8 mouse cellular contexts compared by ENCODE assay signal in the genomic region with DNA sequence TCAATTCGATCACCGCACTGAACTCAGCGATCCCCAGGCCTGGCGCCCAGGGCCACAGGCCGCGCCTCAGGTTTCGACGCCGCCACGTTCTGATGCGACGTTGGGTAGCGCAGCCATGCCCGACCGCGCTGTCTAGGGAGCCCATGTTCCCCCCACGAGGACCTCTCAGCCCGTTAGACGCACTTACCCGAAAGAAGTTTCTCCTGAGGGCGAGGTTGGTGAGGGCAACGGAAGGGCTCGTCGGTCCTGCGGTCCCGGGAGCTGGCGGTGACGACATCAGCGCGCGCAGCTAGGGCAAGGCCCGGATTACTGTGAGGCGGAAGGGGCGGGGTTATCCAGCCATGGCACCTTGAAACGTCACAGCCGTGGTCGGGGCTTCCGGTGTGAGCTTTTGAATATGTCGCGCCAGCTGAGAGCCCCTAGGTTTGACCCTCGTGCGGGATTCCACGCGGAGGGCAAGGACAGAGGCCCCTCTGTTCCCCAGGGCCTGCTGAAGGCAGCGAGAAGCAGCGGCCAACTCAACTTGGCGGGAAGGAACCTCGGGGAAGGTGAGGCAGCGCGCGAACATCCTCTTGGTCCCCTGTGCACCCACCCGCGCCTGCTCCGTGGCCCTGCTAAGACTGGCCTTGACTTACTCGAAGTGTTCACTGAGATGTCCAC. TPM values are rescaled to one million over a fixed set of nuclear protein-coding genes. Genes with fewer than 3 reads are reported as not detected.
DNase-seq lines count a peak whose midpoint lies in the region; ATAC-seq and TF ChIP-seq lines count a peak whose summit lies in the region.

TSS of gene Srsf11 (minus strand) at position 311 of the 660 bp plus-strand sequence.
TSS of gene Lrrc40 (plus strand) at position 334 of the 660 bp plus-strand sequence.

- peak within 1 kb of the TSS; percentile 68 for H3K4me2 ChIP-seq in hindbrain, postnatal 0 days (ENCODE audit: low read depth, low read length)

- peak within 1 kb of the TSS; percentile 76 for H3K4me3 ChIP-seq in hindbrain, postnatal 0 days (ENCODE audit: low read length)
- peak within 1 kb of the TSS; percentile 96 for H3K4me3 ChIP-seq in left cerebral cortex, adult 2 months

- peak within 1 kb of the TSS; percentile 88 for H3K9ac ChIP-seq in hindbrain, postnatal 0 days (replicated peaks; ENCODE audit: low read length)

- no peaks in the 10 kb centered on the region for H3K9me3 ChIP-seq in hindbrain, postnatal 0 days (ENCODE audit: low read length)

- peaks cover 17% of the 10 kb centered on the region for H3K4me1 ChIP-seq in hindbrain, postnatal 0 days (ENCODE audit: insufficient read depth, low read length)

- under 1% methylated on average over 55 of the region's 55 CpGs for WGBS in hindbrain, postnatal 0 days

- no peak for TF ChIP-seq CTCF in hindbrain, postnatal 0 days (IDR thresholded peaks at IDR 0.05; ENCODE audit: low read depth)
- TF ChIP-seq CTCF in left cerebral cortex, adult 2 months (IDR thresholded peaks at IDR 0.05), result no peak

- peak within 1 kb of the TSS; percentile 85 for H3K27ac ChIP-seq in hindbrain, postnatal 0 days
- peak within 1 kb of the TSS; percentile 90 for H3K27ac ChIP-seq in left cerebral cortex, adult 2 months

- ATAC-seq in hindbrain, postnatal 0 days, result peak; percentile 98
- peak; percentile 82 for ATAC-seq in megakaryocyte, adult 5-6 weeks (ENCODE audit: poor library complexity, severe bottlenecking)

- DNase-seq in WW6 (ENCODE audit: low read depth, low spot score), result peak; percentile 85
- peak; percentile 89 to 93 for DNase-seq in cerebellum, postnatal 4 days (ENCODE audit: low spot score in 2 of 2)
- DNase-seq in gastrocnemius, adult 18-20 months (ENCODE audit: low spot score), result peak; percentile 94
- DNase-seq in hindbrain, postnatal 0 days (ENCODE audit: low spot score), result peak; percentile 98
- DNase-seq in left cerebral cortex, adult 2 months (ENCODE audit: extremely low spot score in 1 of 2, low spot score in 2 of 2), result peak; percentile 94 to 97
- peak; percentile 95 to 98 for DNase-seq in right cerebral cortex, adult 2 months (ENCODE audit: low spot score in 2 of 2)
- peak; percentile 95 for DNase-seq in urinary bladder, postnatal 14 days (ENCODE audit: low spot score)

- H3K36me3 ChIP-seq in hindbrain, postnatal 0 days (ENCODE audit: insufficient read depth, low read length), result no peaks in the 10 kb centered on the region

- no peaks in the 10 kb centered on the region for H3K27me3 ChIP-seq in hindbrain, postnatal 0 days (ENCODE audit: insufficient read depth, low read length)

- intact Hi-C loops in left cerebral cortex, adult 2 months (cut with DNase I), result loop anchor here (2.0 kb wide), 1 partner anchor 90 kb away; the partner anchor contains the start of gene Ankrd13c

RNA-seq across cellular contexts. Expression of gene Srsf11, which starts in this region (rescaled TPM):
- 10 to 100 TPM; 34.1 to 41.4 TPM for total RNA-seq in gastrocnemius, adult 18-20 months (2021)
- total RNA-seq in hindbrain, postnatal 0 days (2014; rRNA removed), result 159 and 182 TPM in 2 replicates
- polyA plus RNA-seq in hindbrain, postnatal 0 days (2015; fragmentation: Nextera tagmentation; extraction: Ambion mirVana), result 180 and 182 TPM in 2 replicates
- 100 to 1,000 TPM; 181 to 183 TPM for total RNA-seq in left cerebral cortex, adult 2 months (2021)
- 162 and 164 TPM in 2 replicates for total RNA-seq in megakaryocyte, adult 5-6 weeks (2015)
- total RNA-seq in megakaryocyte, adult 5-6 weeks (2017), result 196 TPM in 2 replicates

RNA-seq across cellular contexts. Expression of gene Lrrc40, which starts in this region (rescaled TPM):
- 1 to 10 TPM; 7.9 to 9.0 TPM for total RNA-seq in gastrocnemius, adult 18-20 months (2021)
- total RNA-seq in hindbrain, postnatal 0 days (2014; rRNA removed), result 30.9 and 41.8 TPM in 2 replicates
- 47.7 and 48.7 TPM in 2 replicates for polyA plus RNA-seq in hindbrain, postnatal 0 days (2015; fragmentation: Nextera tagmentation; extraction: Ambion mirVana)
- 10 to 100 TPM; 26.6 to 27.7 TPM for total RNA-seq in left cerebral cortex, adult 2 months (2021)
- 21.2 and 24.5 TPM in 2 replicates for total RNA-seq in megakaryocyte, adult 5-6 weeks (2015)
- total RNA-seq in megakaryocyte, adult 5-6 weeks (2017), result 20.1 and 22.5 TPM in 2 replicates

Comparison
In these comparisons a context has a peak if more than half of its experiments do, and no peak if none do; other contexts are left out.
1. Peak in every context shown above with its lines: DNase-seq, ATAC-seq, H3K4me3 ChIP-seq and H3K27ac ChIP-seq.